Mouse (Mus musculus) cerebellum, adult 18-20 months (tissue): ENCODE data around the gene Mcoln2.

ENCODE experiments used
- DNase-seq, 2 experiments: peaks; one replicate each; pipeline ENCODE4 v3.0.0; 2021

The Mcoln2 gene

GRCm38 (mm10) chr3:146149156-146150057 lies at the start of gene Mcoln2:
Mcoln2 (plus strand) TSS chr3:146149833.
- DNase-seq, result no peak

GRCm38 (mm10) chr3:146099925-146100324 lies 49.7 kb upstream of the Mcoln2 start:
- no peak for DNase-seq

- no peak for DNase-seq
Measured at GRCm38 (mm10) chr3:146102049-146102448, 47.6 kb upstream of the Mcoln2 start.

GRCm38 (mm10) chr3:146107116-146107849 lies 42.4 kb upstream of the Mcoln2 start:
- no peak for DNase-seq

GRCm38 (mm10) chr3:146107921-146108571 lies 41.6 kb upstream of the Mcoln2 start, which contains the start of gene Wdr63:
Wdr63 (minus strand) TSS chr3:146108130.
- peak; percentile 6 to 19 for DNase-seq

- no peak for DNase-seq
Measured at GRCm38 (mm10) chr3:146108945-146109344, 40.7 kb upstream of the Mcoln2 start.

- DNase-seq, result no peak
Measured at GRCm38 (mm10) chr3:146110358-146110757, 39.3 kb upstream of the Mcoln2 start.

GRCm38 (mm10) chr3:146110916-146111315 lies 38.7 kb upstream of the Mcoln2 start:
- no peak for DNase-seq

- no peak for DNase-seq
Measured at GRCm38 (mm10) chr3:146117258-146117996, 32.2 kb upstream of the Mcoln2 start, which contains the start of gene Mcoln3. Mcoln3 (plus strand) TSS chr3:146117450.

GRCm38 (mm10) chr3:146117997-146118457 lies 31.6 kb upstream of the Mcoln2 start:
- DNase-seq, result no peak

GRCm38 (mm10) chr3:146121310-146122124 lies 28.1 kb upstream of the Mcoln2 start:
- no peak for DNase-seq

- DNase-seq, result no peak
Measured at GRCm38 (mm10) chr3:146122125-146122420, 27.6 kb upstream of the Mcoln2 start.

GRCm38 (mm10) chr3:146122807-146123463 lies 26.7 kb upstream of the Mcoln2 start:
- no peak for DNase-seq

GRCm38 (mm10) chr3:146123464-146123825 lies 26.2 kb upstream of the Mcoln2 start:
- DNase-seq, result no peak

- DNase-seq, result no peak
Measured at GRCm38 (mm10) chr3:146127205-146127604, 22.4 kb upstream of the Mcoln2 start.

- DNase-seq, result no peak
Measured at GRCm38 (mm10) chr3:146134834-146135233, 14.8 kb upstream of the Mcoln2 start.

GRCm38 (mm10) chr3:146135417-146135816 lies 14.2 kb upstream of the Mcoln2 start:
- DNase-seq, result no peak

GRCm38 (mm10) chr3:146136422-146136821 lies 13.2 kb upstream of the Mcoln2 start:
- no peak for DNase-seq

GRCm38 (mm10) chr3:146140276-146140675 lies 9.4 kb upstream of the Mcoln2 start:
- no peak for DNase-seq

GRCm38 (mm10) chr3:146142523-146142922 lies 7.1 kb upstream of the Mcoln2 start:
- DNase-seq, result no peak

GRCm38 (mm10) chr3:146145501-146145900 lies 4.1 kb upstream of the Mcoln2 start:
- no peak for DNase-seq
